Mouse (Mus musculus) embryonic fibroblast, embryonic 13.5 days (primary cell): ENCODE data around the gene Gm17720.
A peak's percentile ranks its signal among the peaks of the same experiment; 100 is the strongest.

Source experiments
- CTCF ChIP-seq: IDR thresholded peaks from 2 replicates; pipeline ENCODE4 v1.5.1; 2011; ENCODE audit warnings: mild to moderate bottlenecking, control low read depth, low read length, moderate library complexity, borderline replicate concordance; ENCODE audit not compliant: insufficient read depth
- POLR2A ChIP-seq: IDR thresholded peaks from 2 replicates; pipeline ENCODE4 v1.6.1; 2011; ENCODE audit warnings: low read depth, mild to moderate bottlenecking, control low read depth, low read length, moderate library complexity

DNA sequence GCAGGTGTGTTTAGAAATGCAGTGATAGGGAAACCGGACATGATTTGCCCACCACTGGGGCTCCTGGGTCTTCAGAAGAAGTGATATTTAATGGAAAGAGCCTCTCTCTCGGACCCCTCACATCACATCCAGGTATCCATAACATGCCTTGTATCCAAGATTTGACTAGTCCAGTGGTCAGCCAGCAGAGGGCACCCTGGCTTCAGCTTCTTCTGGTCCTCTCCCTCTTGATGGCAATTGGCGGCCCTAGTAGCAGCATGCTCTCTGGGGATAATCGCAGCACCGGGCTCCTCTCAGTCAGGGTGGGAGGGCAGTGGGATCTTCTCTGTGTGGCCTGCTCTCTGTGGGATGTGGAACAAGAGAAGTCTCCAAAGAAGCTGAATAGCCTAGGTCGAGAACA is 17.2 kb upstream of the Gm17720 start:
- TF ChIP-seq CTCF (peak; percentile 31; the same call in 1 of the 2 replicates), POLR2A (no peak)
